Mouse (Mus musculus) embryonic fibroblast, embryonic 13.5 days (primary cell): Measurements from ENCODE around the gene Slc39a11.

Experiments
- CTCF ChIP-seq: IDR thresholded peaks from 2 replicates; pipeline ENCODE4 v1.5.1; 2011; ENCODE audit warnings: mild to moderate bottlenecking, control low read depth, low read length, moderate library complexity, borderline replicate concordance; ENCODE audit not compliant: insufficient read depth
- POLR2A ChIP-seq: IDR thresholded peaks from 2 replicates; pipeline ENCODE4 v1.6.1; 2011; ENCODE audit warnings: low read depth, mild to moderate bottlenecking, control low read depth, low read length, moderate library complexity

GRCm38 (mm10) chr11:113291781-113292714 is 357.8 kb downstream of the Slc39a11 start:
- no peak for TF ChIP-seq CTCF
- TF ChIP-seq POLR2A, result no peak
